Mouse (Mus musculus) heart, embryonic 13.5 days (tissue): ENCODE measurements around the gene Ccdc190. TPM values are rescaled to one million over a fixed set of nuclear protein-coding genes. Genes with fewer than 3 reads are reported as not detected.

Experiments used
- ATAC-seq: fragments of 200-750 bp; cut with Nextera tagmentation; 2 replicates; pipeline ENCODE4 v1.8.0; 2017; ENCODE audit warnings: moderate TSS enrichment; ENCODE audit not compliant: insufficient number of reproducible peaks, low FRiP score, low TSS enrichment; ENCODE audit errors: extremely low read depth
- H3K27ac ChIP-seq: fragments of 300-500 bp; sonication (generic); replicated peaks from 2 replicates; pipeline ENCODE4 v1.5.1; 2015; ENCODE audit warnings: moderate library complexity, mild to moderate bottlenecking, inconsistent platforms
- H3K27me3 ChIP-seq: fragments of 300-500 bp; sonication (generic); replicated peaks from 2 replicates; pipeline ENCODE4 v1.6.1; 2015; ENCODE audit warnings: mild to moderate bottlenecking, inconsistent platforms
- H3K36me3 ChIP-seq: fragments of 300-500 bp; sonication (generic); 2 replicates; pipeline ENCODE4 v1.6.1; 2015; ENCODE audit warnings: mild to moderate bottlenecking, inconsistent platforms
- H3K4me1 ChIP-seq: fragments of 300-500 bp; sonication (generic); 2 replicates; pipeline ENCODE4 v1.6.1; 2015; ENCODE audit warnings: inconsistent platforms
- H3K4me2 ChIP-seq: fragments of 300-500 bp; sonication (generic); 2 replicates; pipeline ENCODE4 v1.6.1; 2015; ENCODE audit warnings: inconsistent platforms, mild to moderate bottlenecking, moderate library complexity
- H3K4me3 ChIP-seq: fragments of 300-500 bp; sonication (generic); 2 replicates; pipeline ENCODE4 v1.5.1; 2015; ENCODE audit warnings: moderate library complexity, mild to moderate bottlenecking, inconsistent platforms
- H3K9ac ChIP-seq: fragments of 300-500 bp; sonication (generic); 2 replicates; pipeline ENCODE4 v1.6.1; 2015; ENCODE audit warnings: inconsistent platforms, mild to moderate bottlenecking, moderate library complexity
- H3K9me3 ChIP-seq: fragments of 300-500 bp; sonication (generic); 2 replicates; pipeline ENCODE4 v1.6.1; 2016; ENCODE audit warnings: inconsistent platforms
- WGBS: fragments of 180-500 bp; shearing (Covaris S2); methylation state at CpG from one replicate; pipeline ENCODE4 v1.1.7; 2015; ENCODE audit warnings: mixed read lengths; 5-methylcytosine and 5-hydroxymethylcytosine counted together
- polyA plus RNA-seq: library from polyadenylated mRNA; unstranded; fragments of >200 nt; fragmentation: Nextera tagmentation; extraction: Ambion mirVana; gene quantifications from 2 replicates; pipeline ENCODE4 v1.2.1, GENCODE M21; 2015

Ccdc190 gene
- polyA plus RNA-seq, 1 experiment from 2014 or later, result not detected

DNA sequence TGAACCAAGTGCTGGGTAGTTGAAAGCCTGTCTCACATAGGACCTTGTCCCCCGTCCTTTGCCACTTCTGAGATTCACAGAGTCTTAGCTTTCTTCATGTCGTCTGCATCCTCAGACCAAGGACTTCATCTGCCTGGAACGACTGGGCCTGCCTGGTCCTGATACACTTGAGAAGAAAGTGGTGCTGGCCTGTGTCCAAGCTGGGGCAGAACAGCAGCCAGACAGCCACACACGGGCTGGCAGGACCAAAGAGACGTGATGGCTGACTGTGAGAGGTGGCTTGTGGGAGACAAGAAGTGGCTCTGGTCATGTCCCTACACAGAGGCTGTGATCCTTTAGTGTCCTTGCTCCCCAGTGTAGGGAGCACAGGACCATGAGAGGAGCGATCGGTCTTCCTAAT is 17.7 kb upstream of the Ccdc190 start:
- Histone ChIP-seq H3K9ac (no peak overlapping the region), H3K4me1 (peaks cover 3% of the 10 kb centered on the region), H3K36me3 (no peaks in the 10 kb centered on the region), H3K4me2 (no peak overlapping the region), H3K27me3 (no peaks in the 10 kb centered on the region), H3K4me3 (no peak overlapping the region), H3K9me3 (no peaks in the 10 kb centered on the region), H3K27ac (peak overlapping the region; percentile 25)
- ATAC-seq, result no peak
- WGBS, result 63% methylated on average over 7 of the region's 7 CpGs

DNA sequence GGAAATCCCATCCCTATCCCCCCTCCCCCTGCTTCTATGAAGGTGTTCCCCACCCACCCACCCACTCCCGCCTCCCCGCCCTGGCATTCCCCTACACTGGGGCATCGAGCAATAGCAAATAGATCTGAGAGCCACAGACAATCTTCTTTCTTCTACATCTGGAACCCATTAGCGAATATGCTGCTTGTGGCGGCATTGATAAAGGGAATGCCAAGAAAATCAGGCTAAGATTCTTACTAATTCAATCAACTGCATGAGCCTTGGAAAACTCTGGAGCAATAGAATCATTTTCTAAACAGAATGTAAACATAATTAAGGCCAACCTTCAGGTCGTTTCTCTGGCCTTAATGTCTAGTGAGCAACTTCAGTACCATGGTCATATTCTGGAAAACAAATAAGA is 16.9 kb upstream of the Ccdc190 start:
- Histone ChIP-seq H3K27ac (no peak overlapping the region), H3K4me2 (no peak overlapping the region), H3K4me3 (no peak overlapping the region), H3K4me1 (peaks cover 4% of the 10 kb centered on the region), H3K27me3 (no peaks in the 10 kb centered on the region), H3K9me3 (no peaks in the 10 kb centered on the region), H3K36me3 (no peaks in the 10 kb centered on the region), H3K9ac (no peak overlapping the region)
- no peak for ATAC-seq
- 70% methylated on average over 6 of the region's 6 CpGs for WGBS

DNA sequence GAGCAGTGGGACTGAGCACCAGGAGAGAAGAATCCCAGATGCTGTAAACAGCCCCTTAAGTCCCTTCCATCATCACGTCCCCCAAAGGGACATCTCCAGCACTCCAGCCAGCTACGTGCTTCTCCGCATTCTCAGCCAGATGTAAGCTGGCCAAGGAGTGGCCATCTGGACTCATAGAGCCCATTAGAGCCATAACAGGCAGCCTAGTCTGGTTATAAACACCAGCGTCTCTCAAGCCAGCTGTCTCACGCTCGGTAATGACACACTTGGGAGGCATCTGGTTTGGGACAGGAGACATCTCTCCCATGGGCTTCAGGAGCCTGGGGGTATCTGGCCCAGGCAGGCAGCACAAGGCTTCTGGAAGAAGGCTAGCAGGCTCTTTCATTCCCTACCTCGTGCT is 11.8 kb upstream of the Ccdc190 start:
- H3K27ac ChIP-seq, result no peak overlapping the region
- no peaks in the 10 kb centered on the region for H3K9me3 ChIP-seq
- ATAC-seq, result no peak
- no peak overlapping the region for H3K9ac ChIP-seq
- peaks cover 8% of the 10 kb centered on the region for H3K4me1 ChIP-seq
- H3K4me2 ChIP-seq, result no peak overlapping the region
- H3K36me3 ChIP-seq, result no peaks in the 10 kb centered on the region
- peaks cover 19% of the 10 kb centered on the region for H3K27me3 ChIP-seq
- 32% methylated on average over 7 of the region's 7 CpGs for WGBS
- no peak overlapping the region for H3K4me3 ChIP-seq

DNA sequence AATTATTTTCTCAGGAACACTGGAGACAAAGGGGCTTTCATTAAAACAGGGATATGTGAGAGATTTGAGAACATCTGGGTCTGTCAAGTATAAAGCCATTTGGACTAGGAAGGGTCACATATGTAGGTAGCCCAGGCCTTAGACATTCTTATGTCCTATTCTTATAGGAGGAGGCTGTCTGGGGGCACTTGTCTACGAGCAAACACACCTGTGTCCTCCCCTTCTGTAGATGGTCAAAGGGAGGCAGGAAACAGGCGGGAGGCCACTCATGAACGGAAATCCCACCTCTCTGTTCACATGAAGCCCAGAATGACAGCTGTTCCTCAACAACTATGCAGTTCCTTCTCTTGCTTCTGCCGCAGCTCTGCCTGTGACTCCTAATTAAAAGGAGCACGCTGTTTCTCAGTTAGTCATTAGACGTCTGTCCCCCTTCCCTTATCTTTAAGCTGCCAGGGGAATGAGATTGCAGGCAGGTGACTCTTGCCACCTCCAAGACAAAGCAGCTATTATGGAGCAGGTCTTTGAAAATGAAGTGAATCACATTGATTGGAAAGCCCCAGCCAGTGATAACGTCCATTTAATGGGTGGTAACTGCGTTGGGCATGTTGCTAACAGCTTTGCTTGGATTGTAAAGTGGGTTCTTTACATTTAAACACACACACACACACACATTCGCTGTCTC is 11.2 kb upstream of the Ccdc190 start:
- no peak for ATAC-seq
- no peak overlapping the region for H3K4me3 ChIP-seq
- H3K9me3 ChIP-seq, result no peaks in the 10 kb centered on the region
- H3K27me3 ChIP-seq, result peaks cover 19% of the 10 kb centered on the region
- H3K9ac ChIP-seq, result no peak overlapping the region
- no peak overlapping the region for H3K27ac ChIP-seq
- H3K36me3 ChIP-seq, result no peaks in the 10 kb centered on the region
- 39% methylated on average over 9 of the region's 9 CpGs for WGBS
- H3K4me1 ChIP-seq, result peaks cover 8% of the 10 kb centered on the region
- H3K4me2 ChIP-seq, result no peak overlapping the region

DNA sequence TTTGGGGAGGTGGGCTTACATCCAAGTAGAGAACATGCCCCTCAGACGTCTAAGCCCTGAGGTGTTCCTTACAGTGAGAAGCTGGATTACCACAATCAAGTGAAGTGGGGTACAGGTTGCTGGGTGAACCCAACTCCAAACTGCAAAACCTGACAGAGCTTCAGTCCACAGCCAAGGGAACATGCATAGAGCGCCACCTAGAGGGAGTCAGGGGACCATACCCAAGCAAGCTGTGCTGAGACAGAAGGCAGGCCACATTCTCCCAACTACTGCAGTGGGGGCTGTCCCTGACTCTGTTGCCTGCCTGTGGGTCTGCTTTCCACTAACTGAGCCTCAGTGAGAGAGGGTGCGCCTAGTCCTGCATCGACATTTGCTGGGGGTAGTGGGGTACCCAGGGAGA is 10.4 kb upstream of the Ccdc190 start:
- Histone ChIP-seq H3K27ac (no peak overlapping the region), H3K27me3 (peaks cover 19% of the 10 kb centered on the region), H3K4me3 (no peak overlapping the region), H3K4me1 (peaks cover 8% of the 10 kb centered on the region), H3K9me3 (no peaks in the 10 kb centered on the region), H3K4me2 (no peak overlapping the region), H3K9ac (no peak overlapping the region), H3K36me3 (no peaks in the 10 kb centered on the region)
- 32% methylated on average over 4 of the region's 4 CpGs for WGBS
- no peak for ATAC-seq

DNA sequence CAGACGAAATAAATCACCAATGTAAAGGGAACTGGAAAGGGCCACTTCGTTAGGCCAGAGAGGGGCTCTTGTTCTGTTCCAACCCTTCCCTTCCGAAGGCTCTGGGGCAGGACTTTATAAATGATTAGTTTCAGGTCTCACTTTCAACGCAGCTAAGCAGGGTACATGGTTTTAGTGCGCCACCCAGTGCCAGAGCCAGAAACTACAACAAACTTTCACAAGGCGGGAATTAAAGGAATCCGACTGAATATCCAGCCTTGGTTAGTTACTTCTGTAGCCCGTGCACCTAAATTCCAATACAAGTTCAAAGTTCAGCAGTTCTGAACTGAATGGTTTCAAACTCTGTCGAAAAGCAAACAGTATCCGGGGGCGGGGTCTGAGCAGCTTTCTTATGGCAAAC is 9.2 kb upstream of the Ccdc190 start:
- Histone ChIP-seq H3K4me1 (peaks cover 8% of the 10 kb centered on the region), H3K36me3 (no peaks in the 10 kb centered on the region), H3K9me3 (no peaks in the 10 kb centered on the region), H3K9ac (peak overlapping the region; percentile 62; the same call in 1 of the 2 replicates), H3K4me2 (peak overlapping the region; percentile 49), H3K4me3 (0 out of 2 replicates have a peak overlapping the region, but pooled peaks have one; percentile 13), H3K27ac (no peak overlapping the region), H3K27me3 (peaks cover 19% of the 10 kb centered on the region)
- WGBS, result 5% methylated on average over 11 of the region's 11 CpGs
- no peak for ATAC-seq

DNA sequence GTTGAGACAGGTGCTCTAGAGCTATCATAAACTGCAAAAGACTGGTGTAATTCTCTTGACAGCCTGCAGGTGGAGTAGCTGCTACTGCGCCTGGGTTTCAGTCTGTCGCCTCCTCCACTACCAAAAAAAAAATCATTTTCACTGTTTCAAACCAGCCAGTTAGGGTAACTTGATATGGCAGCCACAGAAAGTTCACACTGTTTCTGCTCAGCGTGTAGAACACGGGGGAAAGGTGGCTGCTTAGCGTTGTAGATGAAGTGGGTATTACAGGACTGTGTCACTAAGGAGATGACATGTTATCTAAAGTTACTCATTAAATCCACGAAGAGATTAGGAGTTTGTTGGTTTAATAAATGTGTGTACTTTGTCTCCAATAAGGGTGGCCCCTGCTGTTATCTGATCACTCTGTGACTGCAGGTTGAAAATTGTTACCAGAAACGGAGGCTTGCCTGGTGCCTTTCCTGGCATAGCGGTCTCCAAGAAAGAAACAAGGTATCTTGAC is 6.7 kb upstream of the Ccdc190 start:
- no peak overlapping the region for H3K4me3 ChIP-seq
- H3K27me3 ChIP-seq, result peaks cover 19% of the 10 kb centered on the region
- no peak for ATAC-seq
- 31% methylated on average over 8 of the region's 8 CpGs for WGBS
- H3K9ac ChIP-seq, result 0 out of 2 replicates have a peak overlapping the region, but pooled peaks have one; percentile 14
- H3K36me3 ChIP-seq, result no peaks in the 10 kb centered on the region
- H3K9me3 ChIP-seq, result no peaks in the 10 kb centered on the region
- no peak overlapping the region for H3K27ac ChIP-seq
- H3K4me1 ChIP-seq, result peaks cover 5% of the 10 kb centered on the region
- H3K4me2 ChIP-seq, result peak overlapping the region; percentile 38

DNA sequence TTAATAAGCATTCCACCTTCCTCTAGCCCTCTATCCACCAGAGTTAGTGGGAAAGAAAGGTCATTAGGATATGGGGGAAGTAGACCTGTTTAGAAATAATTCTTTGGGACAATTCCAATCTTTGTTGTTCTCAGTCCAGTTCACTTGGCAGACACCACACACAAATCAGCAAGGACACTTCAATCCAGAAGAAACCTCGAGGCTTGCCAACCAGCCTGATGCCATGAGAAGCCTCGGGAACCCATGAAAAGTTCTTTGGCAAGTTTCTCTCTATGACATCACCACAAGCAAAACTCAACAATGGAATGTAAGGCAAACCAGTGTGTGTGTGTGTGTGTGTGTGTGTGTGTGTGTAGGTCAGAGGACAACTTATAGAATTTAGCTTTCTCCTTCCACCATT is 3.9 kb upstream of the Ccdc190 start:
- no peak overlapping the region for H3K27ac ChIP-seq
- no peak for ATAC-seq
- 58% methylated on average over 2 of the region's 2 CpGs for WGBS
- no peak overlapping the region for H3K4me2 ChIP-seq
- peaks cover 16% of the 10 kb centered on the region for H3K27me3 ChIP-seq
- no peaks in the 10 kb centered on the region for H3K4me1 ChIP-seq
- H3K4me3 ChIP-seq, result no peak overlapping the region
- no peak overlapping the region for H3K9ac ChIP-seq
- H3K9me3 ChIP-seq, result no peaks in the 10 kb centered on the region
- H3K36me3 ChIP-seq, result no peaks in the 10 kb centered on the region

DNA sequence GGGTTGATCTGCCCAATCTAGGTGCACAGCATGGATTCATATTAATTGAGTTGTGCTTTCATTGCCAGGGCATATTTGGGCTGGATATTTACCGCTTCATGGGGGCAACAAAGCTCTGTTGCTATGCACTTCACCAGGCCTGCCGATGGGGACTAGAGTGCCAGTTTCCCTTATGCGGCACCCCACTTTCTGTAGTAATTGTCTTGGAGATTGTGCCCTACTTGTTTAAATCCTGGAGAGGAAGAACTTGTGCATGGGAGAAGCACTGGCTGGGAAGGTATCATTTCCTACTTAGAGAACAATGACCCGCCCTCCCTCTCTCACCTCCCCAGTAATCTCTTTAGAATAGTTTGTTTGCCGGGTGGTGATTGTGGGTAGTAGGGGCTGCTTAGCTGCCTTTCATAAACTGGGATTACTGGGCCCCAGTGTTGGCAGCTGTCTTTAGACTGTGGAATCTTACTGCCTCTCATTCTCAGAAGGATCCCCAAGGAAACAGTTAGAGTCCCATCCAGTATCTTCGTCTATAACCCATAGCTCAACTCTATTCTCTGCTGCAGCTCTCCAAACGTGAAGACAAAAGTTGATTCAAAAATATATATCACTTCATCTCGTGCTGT is 587 bp upstream of the Ccdc190 start:
- H3K4me1 ChIP-seq, result no peaks in the 10 kb centered on the region
- no peak overlapping the region for H3K4me2 ChIP-seq
- no peaks in the 10 kb centered on the region for H3K9me3 ChIP-seq
- H3K9ac ChIP-seq, result no peak overlapping the region
- no peak for ATAC-seq
- no peak overlapping the region for H3K4me3 ChIP-seq
- WGBS, result 52% methylated on average over 8 of the region's 8 CpGs
- H3K36me3 ChIP-seq, result no peaks in the 10 kb centered on the region
- H3K27ac ChIP-seq, result no peak overlapping the region
- no peaks in the 10 kb centered on the region; the same call in 1 of the 2 replicates for H3K27me3 ChIP-seq

DNA sequence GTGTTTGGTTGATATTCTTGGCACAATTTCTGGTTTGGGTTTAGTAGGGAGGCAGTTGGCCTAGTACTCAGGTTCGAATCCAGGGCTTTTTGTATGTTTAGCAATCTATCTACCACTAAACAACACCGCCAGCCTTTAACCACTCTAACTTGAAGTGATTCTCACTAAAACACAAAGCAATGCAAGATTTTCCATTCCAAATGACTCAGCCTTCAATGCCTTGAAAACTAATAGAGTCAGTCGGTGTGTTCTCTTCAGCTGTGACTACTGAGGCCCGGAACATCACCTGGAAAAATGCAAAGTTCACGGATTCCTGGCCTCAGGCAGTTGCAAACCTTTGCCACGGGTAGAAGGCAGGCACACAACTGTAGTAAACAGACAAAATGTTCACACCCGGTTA is 3.2 kb downstream of the Ccdc190 start:
- Histone ChIP-seq H3K27ac (no peak overlapping the region), H3K36me3 (no peaks in the 10 kb centered on the region), H3K4me1 (peaks cover 6% of the 10 kb centered on the region; the same call in 1 of the 2 replicates), H3K9ac (no peak overlapping the region), H3K9me3 (no peaks in the 10 kb centered on the region), H3K4me3 (no peak overlapping the region), H3K27me3 (no peaks in the 10 kb centered on the region; the same call in 1 of the 2 replicates), H3K4me2 (no peak overlapping the region)
- WGBS, result 69% methylated on average over 7 of the region's 7 CpGs
- no peak for ATAC-seq

DNA sequence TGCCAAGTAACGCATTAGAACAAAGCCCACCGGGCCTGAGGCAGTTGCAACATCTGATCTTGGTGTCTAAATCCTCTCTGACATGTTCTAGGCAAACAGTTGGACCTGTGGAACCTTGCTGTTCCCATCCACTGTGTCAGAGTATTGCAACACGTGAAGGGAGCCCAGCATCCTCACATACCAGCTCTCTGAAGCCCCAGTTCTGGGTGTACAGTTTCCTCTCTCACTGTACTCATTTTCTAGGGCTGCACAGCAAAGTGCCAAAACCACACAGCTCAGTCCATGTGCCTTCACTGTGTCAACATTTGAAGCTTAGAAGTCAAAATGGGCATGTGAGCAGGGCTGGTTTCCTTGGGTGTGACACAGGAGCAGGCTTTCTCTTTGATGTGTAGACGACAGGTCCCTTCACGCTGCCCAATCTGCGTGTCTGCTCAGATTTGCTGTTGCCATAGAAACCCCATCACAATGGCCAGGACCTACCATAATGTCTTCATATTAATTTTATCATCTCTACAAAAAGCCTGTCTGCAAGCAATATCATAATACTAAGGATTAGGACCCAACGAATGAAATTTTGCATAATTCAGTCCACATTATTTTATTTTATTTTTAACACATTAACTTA is 3.8 kb downstream of the Ccdc190 start:
- ATAC-seq, result no peak
- no peaks in the 10 kb centered on the region for H3K36me3 ChIP-seq
- H3K4me3 ChIP-seq, result no peak overlapping the region
- H3K9me3 ChIP-seq, result no peaks in the 10 kb centered on the region
- H3K27me3 ChIP-seq, result no peaks in the 10 kb centered on the region; the same call in 1 of the 2 replicates
- WGBS, result 71% methylated on average over 7 of the region's 7 CpGs
- H3K9ac ChIP-seq, result no peak overlapping the region
- peaks cover 6% of the 10 kb centered on the region; the same call in 1 of the 2 replicates for H3K4me1 ChIP-seq
- no peak overlapping the region for H3K4me2 ChIP-seq
- H3K27ac ChIP-seq, result no peak overlapping the region
